Mouse (Mus musculus) hindbrain, embryonic 10.5 days (tissue): Measurements from ENCODE around the gene Dhodh. TPM values are rescaled to one million over a fixed set of nuclear protein-coding genes. Genes with fewer than 3 reads are reported as not detected.

ENCODE experiments used
- DNase-seq: peaks from one replicate; pipeline ENCODE4 v3.0.0-alpha.2; 2017; ENCODE audit warnings: low spot score
- H3K27ac ChIP-seq: fragments of 300-500 bp; sonication (generic); 2 replicates; pipeline ENCODE4 v1.5.1; 2016; ENCODE audit warnings: mild to moderate bottlenecking, moderate library complexity
- H3K27me3 ChIP-seq: fragments of 300-500 bp; sonication (generic); 2 replicates; pipeline ENCODE4 v1.6.1; 2016; ENCODE audit warnings: mild to moderate bottlenecking; ENCODE audit not compliant: poor library complexity, insufficient read depth, severe bottlenecking
- H3K36me3 ChIP-seq: fragments of 300-500 bp; sonication (generic); 2 replicates; pipeline ENCODE4 v1.6.1; 2016; ENCODE audit warnings: mild to moderate bottlenecking, moderate library complexity
- H3K4me1 ChIP-seq: fragments of 300-500 bp; sonication (generic); replicated peaks from 2 replicates; pipeline ENCODE4 v1.6.1; 2016; ENCODE audit warnings: mild to moderate bottlenecking
- H3K4me3 ChIP-seq: fragments of 300-500 bp; sonication (generic); 2 replicates; pipeline ENCODE4 v1.5.1; 2016; ENCODE audit warnings: mild to moderate bottlenecking, moderate library complexity
- H3K9me3 ChIP-seq: fragments of 300-500 bp; sonication (generic); 2 replicates; pipeline ENCODE4 v1.6.1; 2016; ENCODE audit warnings: mild to moderate bottlenecking, moderate library complexity
- WGBS: fragments of 180-500 bp; shearing (Covaris S2); methylation state at CpG from one replicate; pipeline ENCODE4 v1.1.7; 2016; 5-methylcytosine and 5-hydroxymethylcytosine counted together
- polyA plus RNA-seq: library from polyadenylated mRNA; unstranded; fragments of >200 nt; fragmentation: Nextera tagmentation; extraction: Ambion mirVana; gene quantifications from 2 replicates; pipeline ENCODE4 v1.2.1, GENCODE M21; 2016

Gene Dhodh
- polyA plus RNA-seq, 1 experiment from 2014 or later, result 47.6 TPM

GRCm38 (mm10) chr8:109578900-109579301, 29.6 kb downstream of the Dhodh start, which contains the start of gene Hp:
Gene Hp, minus strand, starts transcription at chr8:109579172.
- 0 out of 2 replicates have a peak, but pooled peaks cover 5% of the 10 kb centered on the region for H3K36me3 ChIP-seq
- WGBS, result 78% methylated on average over 8 of the region's 8 CpGs
- no peak within 1 kb of the TSS for H3K4me3 ChIP-seq
- H3K4me1 ChIP-seq, result no peaks in the 10 kb centered on the region
- DNase-seq, result no peak
- H3K9me3 ChIP-seq, result no peaks in the 10 kb centered on the region
- no peaks in the 10 kb centered on the region for H3K27me3 ChIP-seq
- H3K27ac ChIP-seq, result no peak within 1 kb of the TSS

- H3K27ac ChIP-seq, result no peak overlapping the region
- 77% methylated on average over 4 of the region's 4 CpGs for WGBS
- no peak for DNase-seq
- H3K9me3 ChIP-seq, result no peaks in the 10 kb centered on the region
- peaks cover 28% of the 10 kb centered on the region for H3K36me3 ChIP-seq
- no peaks in the 10 kb centered on the region for H3K4me1 ChIP-seq
- no peak overlapping the region for H3K4me3 ChIP-seq
- no peaks in the 10 kb centered on the region for H3K27me3 ChIP-seq
These were observed 32.2 kb downstream of the Dhodh start for GRCm38 (mm10) chr8:109576311-109576710.

- H3K4me3 ChIP-seq, result no peak overlapping the region
- peaks cover 53% of the 10 kb centered on the region for H3K36me3 ChIP-seq
- H3K4me1 ChIP-seq, result peaks cover 12% of the 10 kb centered on the region
- 89% methylated on average over 12 of the region's 12 CpGs for WGBS
- H3K27me3 ChIP-seq, result no peaks in the 10 kb centered on the region
- no peaks in the 10 kb centered on the region for H3K9me3 ChIP-seq
- no peak overlapping the region for H3K27ac ChIP-seq
- no peak for DNase-seq
These were observed 37.3 kb downstream of the Dhodh start for GRCm38 (mm10) chr8:109571139-109571538.

GRCm38 (mm10) chr8:109565498-109566333, 42.8 kb downstream of the Dhodh start, which contains the start of the genes Dhx38 and Txnl4b:
Gene Dhx38, minus strand, starts transcription at chr8:109565861.
Gene Txnl4b, plus strand, starts transcription at chr8:109565892.
- Histone ChIP-seq H3K9me3 (no peaks in the 10 kb centered on the region), H3K27ac (peak within 1 kb of the TSS; percentile 93), H3K36me3 (peaks cover 43% of the 10 kb centered on the region), H3K27me3 (no peaks in the 10 kb centered on the region), H3K4me3 (peak within 1 kb of the TSS; percentile 93), H3K4me1 (peaks cover 24% of the 10 kb centered on the region)
- WGBS, result under 1% methylated on average over 52 of the region's 52 CpGs
- peak; percentile 97 for DNase-seq

- no peaks in the 10 kb centered on the region for H3K27me3 ChIP-seq
- DNase-seq, result no peak
- peak overlapping the region; percentile 93 for H3K27ac ChIP-seq
- H3K4me3 ChIP-seq, result peak overlapping the region; percentile 93
- WGBS, result 6% methylated on average over 10 of the region's 10 CpGs
- H3K9me3 ChIP-seq, result no peaks in the 10 kb centered on the region
- peaks cover 24% of the 10 kb centered on the region for H3K4me1 ChIP-seq
- peaks cover 44% of the 10 kb centered on the region for H3K36me3 ChIP-seq
These were observed 43.7 kb downstream of the Dhodh start for GRCm38 (mm10) chr8:109564766-109565165.

GRCm38 (mm10) chr8:109563881-109564280, 44.6 kb downstream of the Dhodh start:
- Histone ChIP-seq H3K27me3 (no peaks in the 10 kb centered on the region), H3K9me3 (no peaks in the 10 kb centered on the region), H3K4me3 (peak overlapping the region; percentile 93; the same call in 1 of the 2 replicates), H3K36me3 (peaks cover 44% of the 10 kb centered on the region), H3K4me1 (peaks cover 24% of the 10 kb centered on the region), H3K27ac (no peak overlapping the region)
- DNase-seq, result no peak
- WGBS, result 80% methylated on average over 2 of the region's 2 CpGs

GRCm38 (mm10) chr8:109551663-109552062, 56.8 kb downstream of the Dhodh start:
- Histone ChIP-seq H3K27me3 (no peaks in the 10 kb centered on the region), H3K27ac (no peak overlapping the region), H3K4me1 (no peaks in the 10 kb centered on the region), H3K36me3 (peaks cover 100% of the 10 kb centered on the region), H3K9me3 (no peaks in the 10 kb centered on the region), H3K4me3 (no peak overlapping the region)
- DNase-seq, result peak; percentile 31
- WGBS, result 43% methylated on average over 3 of the region's 3 CpGs

GRCm38 (mm10) chr8:109544049-109544448, 64.4 kb downstream of the Dhodh start:
- 56% methylated on average over 3 of the region's 3 CpGs for WGBS
- peaks cover 3% of the 10 kb centered on the region; the same call in 1 of the 2 replicates for H3K9me3 ChIP-seq
- 0 out of 2 replicates have a peak, but pooled peaks cover 3% of the 10 kb centered on the region for H3K4me1 ChIP-seq
- no peak overlapping the region for H3K27ac ChIP-seq
- H3K27me3 ChIP-seq, result no peaks in the 10 kb centered on the region
- peaks cover 37% of the 10 kb centered on the region for H3K36me3 ChIP-seq
- no peak for DNase-seq
- H3K4me3 ChIP-seq, result no peak overlapping the region

- Histone ChIP-seq H3K36me3 (peaks cover 26% of the 10 kb centered on the region), H3K4me1 (0 out of 2 replicates have a peak, but pooled peaks cover 3% of the 10 kb centered on the region), H3K27ac (no peak overlapping the region), H3K4me3 (no peak overlapping the region), H3K27me3 (no peaks in the 10 kb centered on the region), H3K9me3 (peaks cover 3% of the 10 kb centered on the region; the same call in 1 of the 2 replicates)
- no peak for DNase-seq
- WGBS, result 84% methylated on average over 8 of the region's 8 CpGs
These were observed 65.5 kb downstream of the Dhodh start for GRCm38 (mm10) chr8:109542748-109543519.

- no peaks in the 10 kb centered on the region for H3K27me3 ChIP-seq
- 77% methylated on average over 5 of the region's 5 CpGs for WGBS
These were observed 66.3 kb downstream of the Dhodh start for GRCm38 (mm10) chr8:109542165-109542564.

More at GRCm38 (mm10) chr8:109542165-109542564, 66.3 kb downstream of the Dhodh start:
- H3K4me1 ChIP-seq, result 0 out of 2 replicates have a peak, but pooled peaks cover 3% of the 10 kb centered on the region
- no peak for DNase-seq
- H3K36me3 ChIP-seq, result peaks cover 18% of the 10 kb centered on the region
- no peak overlapping the region for H3K27ac ChIP-seq
- peaks cover 3% of the 10 kb centered on the region; the same call in 1 of the 2 replicates for H3K9me3 ChIP-seq
- H3K4me3 ChIP-seq, result no peak overlapping the region
